Mouse (Mus musculus) lung, postnatal 0 days (tissue): ENCODE measurements around the gene B4galt4.
A peak's percentile ranks its signal among the peaks of the same experiment; 100 is the strongest.

ENCODE experiments used
- CTCF ChIP-seq: IDR thresholded peaks from 2 replicates; pipeline ENCODE4 v1.5.1; 2016; ENCODE audit warnings: antibody characterized with exemption, mild to moderate bottlenecking
- EP300 ChIP-seq: IDR thresholded peaks from 2 replicates; pipeline ENCODE4 v1.6.1; 2016; ENCODE audit warnings: antibody characterized with exemption, mild to moderate bottlenecking, control low read depth

GRCm38 (mm10) chr16:38713404-38714258 lies 28.4 kb upstream of the B4galt4 start:
- TF ChIP-seq CTCF: no peak
- peak; percentile 57 for TF ChIP-seq EP300
